Mouse (Mus musculus) liver, embryonic 11.5 days (tissue): ENCODE measurements at regions not wholly inside any gene's neighbourhood (a gene's known extent, or its start where the extent isn't known, plus 50 kb on each side); places are given as distances from the start of the nearest gene placed in this dataset.
"Not testable (repeated sequence)": the region's sequence is repeated elsewhere in the genome, so short reads cannot be mapped to it uniquely, and the experiment has no call there.

ENCODE experiments used
- ATAC-seq: fragments of 200-750 bp; cut with Nextera tagmentation; replicated peaks from 2 replicates; pipeline ENCODE4 v1.8.0; 2017; ENCODE audit warnings: moderate number of reproducible peaks, mild to moderate bottlenecking, moderate TSS enrichment, moderate library complexity; ENCODE audit not compliant: low FRiP score
- DNase-seq: peaks from one replicate; pipeline ENCODE4 v3.0.0-alpha.2; 2017; ENCODE audit warnings: low spot score
- H3K27ac ChIP-seq: fragments of 300-500 bp; sonication (generic); 2 replicates; pipeline ENCODE4 v1.5.1; 2014; ENCODE audit warnings: mild to moderate bottlenecking, low read depth, low read length, control low read depth
- H3K27me3 ChIP-seq: fragments of 300-500 bp; sonication (generic); replicated peaks from 2 replicates; pipeline ENCODE4 v1.6.1; 2014; ENCODE audit warnings: low read length, mixed read lengths; ENCODE audit not compliant: control insufficient read depth, insufficient read depth
- H3K36me3 ChIP-seq: fragments of 300-500 bp; sonication (generic); 2 replicates; pipeline ENCODE4 v1.6.1; 2014; ENCODE audit warnings: mild to moderate bottlenecking, low read length, moderate library complexity, mixed read lengths; ENCODE audit not compliant: control insufficient read depth, insufficient read depth
- H3K4me1 ChIP-seq: fragments of 300-500 bp; sonication (generic); replicated peaks from 2 replicates; pipeline ENCODE4 v1.6.1; 2014; ENCODE audit warnings: low read length, mixed read lengths; ENCODE audit not compliant: control insufficient read depth, insufficient read depth
- H3K4me2 ChIP-seq: fragments of 300-500 bp; sonication (generic); 2 replicates; pipeline ENCODE4 v1.6.1; 2014; ENCODE audit warnings: mild to moderate bottlenecking, control low read depth, moderate library complexity
- H3K4me3 ChIP-seq: fragments of 300-500 bp; sonication (generic); 2 replicates; pipeline ENCODE4 v1.5.1; 2014; ENCODE audit warnings: low read depth, low read length, control low read depth
- H3K9ac ChIP-seq: fragments of 300-500 bp; sonication (generic); 2 replicates; pipeline ENCODE4 v1.6.1; 2014; ENCODE audit warnings: low read depth, low read length, control low read depth
- H3K9me3 ChIP-seq: fragments of 300-500 bp; sonication (generic); 2 replicates; pipeline ENCODE4 v1.6.1; 2016; ENCODE audit warnings: low read length, inconsistent platforms, mixed read lengths; ENCODE audit not compliant: control insufficient read depth
- WGBS: fragments of 180-500 bp; shearing (Covaris S2); extraction: QIAGEN DNeasy Blood & Tissue Kit; methylation state at CpG from one replicate; pipeline ENCODE4 v1.1.7; 2014; 5-methylcytosine and 5-hydroxymethylcytosine counted together

DNA sequence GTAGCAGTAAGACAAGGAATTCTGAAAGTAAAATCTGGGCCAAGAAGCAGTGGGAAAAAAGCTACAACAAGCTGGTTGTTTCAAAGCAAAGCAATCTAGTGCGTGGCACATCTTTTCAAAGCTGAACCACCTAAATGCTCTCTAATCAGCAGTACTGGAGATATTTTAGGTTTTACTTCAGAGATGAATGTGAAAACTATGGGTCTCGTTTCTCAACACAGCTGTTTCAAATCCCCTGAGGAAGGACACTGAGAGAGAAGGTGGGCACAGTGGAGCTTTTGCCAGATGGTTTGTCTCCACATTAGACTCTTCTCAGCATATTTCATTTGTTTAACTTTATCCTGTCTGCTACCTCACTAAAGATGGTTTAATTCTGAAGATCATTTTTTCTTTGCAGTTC is 183.8 kb upstream of the Gria3 start:
- Histone ChIP-seq H3K4me3 (no peak overlapping the region), H3K9me3 (no peaks in the 10 kb centered on the region), H3K4me1 (no peaks in the 10 kb centered on the region), H3K27me3 (no peaks in the 10 kb centered on the region), H3K9ac (no peak overlapping the region), H3K4me2 (no peak overlapping the region), H3K36me3 (no peaks in the 10 kb centered on the region), H3K27ac (no peak overlapping the region)
- no peak for ATAC-seq
- 68% methylated on average over 2 of the region's 2 CpGs for WGBS
- DNase-seq = no peak

DNA sequence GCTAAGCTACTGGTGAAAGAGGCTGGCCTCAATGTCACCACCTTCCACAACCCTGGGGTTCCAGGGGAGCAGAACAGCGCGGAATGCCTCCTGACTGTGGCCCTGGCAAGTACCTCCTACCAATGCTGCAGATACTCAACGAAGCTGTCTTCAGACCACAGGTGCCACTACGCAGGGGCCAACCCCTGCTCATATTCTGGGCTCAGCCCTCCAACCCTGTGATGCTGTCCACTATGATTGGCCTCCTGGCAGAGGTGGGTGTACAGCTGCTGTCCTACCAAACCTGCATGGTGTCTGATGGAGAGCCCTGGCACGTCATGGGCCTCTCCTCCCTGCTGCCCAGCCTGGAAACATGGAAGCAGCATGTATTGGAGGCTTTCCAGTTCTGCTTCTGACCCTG is 150.9 kb upstream of the Gria3 start:
- ATAC-seq, DNase-seq, H3K4me1 ChIP-seq, H3K4me2 ChIP-seq, H3K27ac ChIP-seq, H3K4me3 ChIP-seq, H3K9ac ChIP-seq, H3K9me3 ChIP-seq, H3K27me3 ChIP-seq, H3K36me3 ChIP-seq: not testable (repeated sequence)
- 84% methylated on average over 5 of the region's 5 CpGs for WGBS

DNA sequence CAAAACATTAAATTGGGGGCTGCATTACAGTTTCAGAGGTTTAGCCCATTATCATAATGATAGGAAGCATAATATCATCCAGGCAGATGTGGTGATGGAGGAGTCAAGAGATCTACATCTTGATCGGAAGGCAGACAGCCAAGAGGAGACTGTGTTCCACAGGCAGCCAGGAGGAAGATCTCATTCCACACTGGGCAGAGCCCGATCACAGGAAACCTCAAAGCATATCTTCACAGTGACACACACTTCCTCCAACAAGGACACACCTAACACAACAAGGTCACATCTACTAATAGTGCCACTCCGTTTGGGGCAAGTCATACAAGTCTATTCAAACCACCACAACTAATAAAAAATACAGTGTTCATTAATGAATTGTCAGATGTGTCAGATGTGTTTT is 147.7 kb upstream of the Gria3 start:
- H3K9ac ChIP-seq = no peak overlapping the region
- no peak overlapping the region for H3K4me3 ChIP-seq
- WGBS = 57% methylated on average over 3 of the region's 3 CpGs
- H3K36me3 ChIP-seq = no peaks in the 10 kb centered on the region
- no peaks in the 10 kb centered on the region for H3K4me1 ChIP-seq
- ATAC-seq (no peak), DNase-seq (no peak)
- H3K9me3 ChIP-seq = no peaks in the 10 kb centered on the region
- H3K4me2 ChIP-seq = no peak overlapping the region
- no peaks in the 10 kb centered on the region for H3K27me3 ChIP-seq
- no peak overlapping the region for H3K27ac ChIP-seq

DNA sequence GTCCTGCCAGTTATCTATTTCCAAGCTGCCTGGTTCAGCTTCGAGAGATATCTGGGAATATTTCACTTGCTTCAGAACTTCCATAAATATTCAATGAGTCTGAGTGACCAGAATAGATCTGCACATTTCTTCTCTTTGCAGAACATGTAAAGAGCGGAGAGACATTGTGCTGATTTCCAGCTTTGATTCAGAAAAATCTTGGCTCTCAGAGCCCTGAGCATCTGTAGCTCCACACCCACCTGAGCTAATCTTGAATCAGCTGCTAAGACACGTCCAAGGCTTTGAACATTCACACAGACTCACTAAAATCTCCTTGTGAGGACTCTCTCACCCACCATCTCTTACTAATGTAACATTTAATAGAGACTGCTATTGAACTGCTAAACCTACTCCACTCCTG is 146.0 kb upstream of the Gria3 start:
- Histone ChIP-seq H3K4me3 (no peak overlapping the region), H3K4me1 (no peaks in the 10 kb centered on the region), H3K9me3 (no peaks in the 10 kb centered on the region), H3K36me3 (no peaks in the 10 kb centered on the region), H3K27ac (no peak overlapping the region), H3K4me2 (no peak overlapping the region), H3K9ac (no peak overlapping the region), H3K27me3 (no peaks in the 10 kb centered on the region)
- DNase-seq = no peak
- WGBS = 55% methylated on average over 3 of the region's 3 CpGs
- ATAC-seq = no peak

GRCm38 (mm10) chrX:41291098-41291497 is 109.6 kb upstream of the Gria3 start:
- no peak overlapping the region for H3K9ac ChIP-seq
- 40% methylated on average over 2 of the region's 2 CpGs for WGBS
- ATAC-seq (no peak), DNase-seq (no peak)
- H3K4me1 ChIP-seq = no peaks in the 10 kb centered on the region
- H3K4me3 ChIP-seq = no peak overlapping the region
- no peak overlapping the region for H3K4me2 ChIP-seq
- H3K27me3 ChIP-seq = no peaks in the 10 kb centered on the region
- H3K36me3 ChIP-seq = no peaks in the 10 kb centered on the region
- H3K9me3 ChIP-seq = no peaks in the 10 kb centered on the region
- no peak overlapping the region for H3K27ac ChIP-seq

- Histone ChIP-seq H3K36me3 (no peaks in the 10 kb centered on the region), H3K4me1 (no peaks in the 10 kb centered on the region), H3K4me3 (no peak overlapping the region), H3K27me3 (no peaks in the 10 kb centered on the region), H3K27ac (no peak overlapping the region), H3K9ac (no peak overlapping the region), H3K4me2 (no peak overlapping the region), H3K9me3 (no peaks in the 10 kb centered on the region)
- WGBS = 58% methylated on average over 1 of the region's 1 CpGs
- DNase-seq (no peak), ATAC-seq (peak; percentile 82)
Observed at GRCm38 (mm10) chrX:41316493-41316892, 84.2 kb upstream of the Gria3 start.

- H3K9ac ChIP-seq = no peak overlapping the region
- no peaks in the 10 kb centered on the region for H3K27me3 ChIP-seq
- H3K4me1 ChIP-seq = no peaks in the 10 kb centered on the region
- no peak overlapping the region for H3K4me2 ChIP-seq
- ATAC-seq (no peak), DNase-seq (no peak)
- H3K27ac ChIP-seq = no peak overlapping the region
- H3K4me3 ChIP-seq = no peak overlapping the region
- H3K9me3 ChIP-seq = no peaks in the 10 kb centered on the region
- H3K36me3 ChIP-seq = no peaks in the 10 kb centered on the region
Observed at GRCm38 (mm10) chrX:41317740-41318139, 82.9 kb upstream of the Gria3 start.

GRCm38 (mm10) chrX:41319896-41320295 is 80.8 kb upstream of the Gria3 start:
- H3K4me3 ChIP-seq = no peak overlapping the region
- H3K4me2 ChIP-seq = no peak overlapping the region
- no peak overlapping the region for H3K27ac ChIP-seq
- no peak for DNase-seq
- no peak overlapping the region for H3K9ac ChIP-seq
- no peaks in the 10 kb centered on the region for H3K27me3 ChIP-seq
- no peaks in the 10 kb centered on the region for H3K4me1 ChIP-seq
- H3K9me3 ChIP-seq = no peaks in the 10 kb centered on the region
- H3K36me3 ChIP-seq = no peaks in the 10 kb centered on the region
- ATAC-seq = no peak
- WGBS = 59% methylated on average over 2 of the region's 2 CpGs
